In genomic region chr8:118665081-118665480, GRCm38 (mm10) we compare ENCODE assay signal across 27 mouse cellular contexts.
DNase-seq lines count a peak whose midpoint lies in the region; ATAC-seq lines count a peak whose summit lies in the region.
"Had no signal": no experiment of that assay in that cellular context is flagged by ENCODE, and none has a peak within 500 bp of the region (broad histone marks: within the 10 kb centered on the region; RNA-seq: fewer than 3 reads in every experiment).

No protein-coding gene starts in this region.

- peaks cover 4% of the 10 kb centered on the region; the same call in 1 of the 2 replicates for H3K9me3 ChIP-seq in hindbrain, embryonic 14.5 days (ENCODE audit: control insufficient read depth, low read length)
- no peaks in the 10 kb centered on the region for H3K9me3 ChIP-seq in hindbrain, embryonic 12.5 days (replicated peaks)
- H3K9me3 ChIP-seq in neural tube, embryonic 13.5 days = no peaks in the 10 kb centered on the region
- H3K9me3 ChIP-seq in neural tube, embryonic 14.5 days (ENCODE audit: control insufficient read depth, low read length) = no peaks in the 10 kb centered on the region
- H3K9me3 ChIP-seq: embryonic facial prominence, embryonic 13.5 days; forebrain, embryonic 15.5 days; intestine, embryonic 15.5 days had no signal

- peaks cover 6% of the 10 kb centered on the region; the same call in 1 of the 2 replicates for H3K4me1 ChIP-seq in hindbrain, embryonic 14.5 days (replicated peaks; ENCODE audit: control insufficient read depth, insufficient read depth, low read length)
- H3K4me1 ChIP-seq in hindbrain, embryonic 12.5 days = peaks cover 4% of the 10 kb centered on the region; the same call in 1 of the 2 replicates
- peaks cover 14% of the 10 kb centered on the region for H3K4me1 ChIP-seq in neural tube, embryonic 13.5 days (replicated peaks)
- no peaks in the 10 kb centered on the region for H3K4me1 ChIP-seq in neural tube, embryonic 14.5 days (ENCODE audit: control insufficient read depth, insufficient read depth, low read length)
- H3K4me1 ChIP-seq: embryonic facial prominence, embryonic 13.5 days; intestine, embryonic 15.5 days had no signal

- peak overlapping the region; percentile 54; the same call in 1 of the 2 replicates for H3K27ac ChIP-seq in hindbrain, embryonic 14.5 days
- H3K27ac ChIP-seq in hindbrain, embryonic 12.5 days = no peak overlapping the region
- peak overlapping the region; percentile 55; the same call in 1 of the 2 replicates for H3K27ac ChIP-seq in neural tube, embryonic 13.5 days (replicated peaks)
- 0 out of 2 replicates have a peak overlapping the region, but pooled peaks have one; percentile 28 for H3K27ac ChIP-seq in neural tube, embryonic 14.5 days (ENCODE audit: low read depth, low read length)
- H3K27ac ChIP-seq: embryonic facial prominence, embryonic 13.5 days; forebrain, embryonic 10.5 days; forebrain, embryonic 15.5 days; heart, adult 2 months; hindbrain, postnatal 0 days; intestine, embryonic 15.5 days; kidney, postnatal 0 days; liver, embryonic 14.5 days; macrophage had no signal

- H3K27me3 ChIP-seq in hindbrain, embryonic 14.5 days (ENCODE audit: control insufficient read depth, insufficient read depth, low read length) = no peaks in the 10 kb centered on the region
- no peaks in the 10 kb centered on the region for H3K27me3 ChIP-seq in hindbrain, embryonic 12.5 days
- no peaks in the 10 kb centered on the region for H3K27me3 ChIP-seq in neural tube, embryonic 13.5 days
- no peaks in the 10 kb centered on the region for H3K27me3 ChIP-seq in neural tube, embryonic 14.5 days (ENCODE audit: control insufficient read depth, insufficient read depth, low read length)
- H3K27me3 ChIP-seq: embryonic facial prominence, embryonic 13.5 days; forebrain, embryonic 15.5 days; heart, embryonic 12.5 days; intestine, embryonic 15.5 days had no signal

- H3K9ac ChIP-seq in hindbrain, embryonic 14.5 days = no peak overlapping the region
- no peak overlapping the region for H3K9ac ChIP-seq in hindbrain, embryonic 12.5 days
- no peak overlapping the region for H3K9ac ChIP-seq in neural tube, embryonic 13.5 days
- H3K9ac ChIP-seq in neural tube, embryonic 14.5 days (replicated peaks; ENCODE audit: low read depth, low read length) = no peak overlapping the region
- H3K9ac ChIP-seq: embryonic facial prominence, embryonic 13.5 days; forebrain, embryonic 15.5 days; heart, embryonic 12.5 days; intestine, embryonic 15.5 days; liver, embryonic 14.5 days had no signal

- no peak overlapping the region for H3K4me2 ChIP-seq in hindbrain, embryonic 14.5 days (replicated peaks)
- no peak overlapping the region for H3K4me2 ChIP-seq in hindbrain, embryonic 12.5 days (replicated peaks)
- no peak overlapping the region for H3K4me2 ChIP-seq in neural tube, embryonic 13.5 days
- no peak overlapping the region for H3K4me2 ChIP-seq in neural tube, embryonic 14.5 days (ENCODE audit: low read depth, low read length)
- H3K4me2 ChIP-seq: embryonic facial prominence, embryonic 13.5 days; forebrain, embryonic 15.5 days; heart, embryonic 12.5 days; intestine, embryonic 15.5 days had no signal

- no peak for ATAC-seq in hindbrain, embryonic 14.5 days (ENCODE audit: low FRiP score)
- ATAC-seq in hindbrain, embryonic 12.5 days (ENCODE audit: low FRiP score) = no peak
- no peak for ATAC-seq in neural tube, embryonic 13.5 days (ENCODE audit: low read depth)
- ATAC-seq in neural tube, embryonic 14.5 days (ENCODE audit: low read depth) = no peak
- ATAC-seq: forebrain, embryonic 15.5 days; hindbrain, postnatal 0 days; intestine, embryonic 15.5 days had no signal

- H3K36me3 ChIP-seq in hindbrain, embryonic 14.5 days (replicated peaks; ENCODE audit: control insufficient read depth, insufficient read depth) = no peaks in the 10 kb centered on the region
- H3K36me3 ChIP-seq in hindbrain, embryonic 12.5 days = no peaks in the 10 kb centered on the region
- H3K36me3 ChIP-seq in neural tube, embryonic 13.5 days = no peaks in the 10 kb centered on the region
- H3K36me3 ChIP-seq in neural tube, embryonic 14.5 days (ENCODE audit: control insufficient read depth, insufficient read depth, low read length) = no peaks in the 10 kb centered on the region
- H3K36me3 ChIP-seq: embryonic facial prominence, embryonic 13.5 days; forebrain, embryonic 10.5 days; forebrain, embryonic 15.5 days; heart, embryonic 12.5 days; intestine, embryonic 15.5 days had no signal

- DNase-seq in hindbrain, embryonic 14.5 days (ENCODE audit: low spot score) = no peak
- DNase-seq in neural tube, embryonic 10.5 days (ENCODE audit: extremely low spot score, low spot score) = no peak
- DNase-seq in telencephalon, adult 2 months (ENCODE audit: low read depth, low spot score) = peak; percentile 35
- DNase-seq: adrenal gland, postnatal 25 days; B cell, adult 2 months; cerebellum, adult 18-20 months; cerebellum, postnatal 10 days; heart, adult 2 months; heart, postnatal 4 days; kidney, adult 2 months; kidney, postnatal 4 days; liver; lung, adult 2 months; lung, postnatal 10 days; midbrain, embryonic 14.5 days had no signal

- no peak overlapping the region for H3K4me3 ChIP-seq in hindbrain, embryonic 14.5 days (replicated peaks; ENCODE audit: low read length)
- H3K4me3 ChIP-seq in hindbrain, embryonic 12.5 days = no peak overlapping the region
- H3K4me3 ChIP-seq in neural tube, embryonic 13.5 days = no peak overlapping the region
- H3K4me3 ChIP-seq in neural tube, embryonic 14.5 days (ENCODE audit: low read depth, low read length) = no peak overlapping the region
- H3K4me3 ChIP-seq: embryonic facial prominence, embryonic 13.5 days; forebrain, embryonic 10.5 days; forebrain, embryonic 15.5 days; heart, adult 2 months; heart, embryonic 12.5 days; intestine, embryonic 15.5 days had no signal

- WGBS in hindbrain, embryonic 14.5 days = 87% methylated on average over 5 of the region's 5 CpGs
- WGBS in hindbrain, embryonic 12.5 days = 87% methylated on average over 5 of the region's 5 CpGs
- WGBS in neural tube, embryonic 13.5 days = 72% methylated on average over 5 of the region's 5 CpGs
- 73% methylated on average over 5 of the region's 5 CpGs for WGBS in neural tube, embryonic 14.5 days
